Mouse (Mus musculus) erythroblast, embryonic 14.5 days (primary cell): Measurements from ENCODE around the gene Epb41l2.

Source experiments
- GATA1 ChIP-seq: IDR thresholded peaks from 2 replicates; pipeline ENCODE4 v1.6.1; 2012; ENCODE audit warnings: low read length, inconsistent platforms, mixed read lengths
- TAL1 ChIP-seq: IDR thresholded peaks from 3 replicates; pipeline ENCODE4 v1.6.1; 2012; ENCODE audit warnings: low read length, inconsistent platforms, mixed read lengths

GRCm38 (mm10) chr10:25333390-25334079 lies 26.1 kb upstream of the Epb41l2 start:
- no peak for TF ChIP-seq GATA1
- TF ChIP-seq TAL1, result no peak
